Mouse (Mus musculus): ENCODE data around the gene Tnk2. TPM values are rescaled to one million over a fixed set of nuclear protein-coding genes. Genes with fewer than 3 reads are reported as not detected.

Gene Tnk2
- polyA plus RNA-seq (2015; fragmentation: Nextera tagmentation; extraction: Ambion mirVana) = 18.0 and 19.1 TPM in 2 replicates

DNA sequence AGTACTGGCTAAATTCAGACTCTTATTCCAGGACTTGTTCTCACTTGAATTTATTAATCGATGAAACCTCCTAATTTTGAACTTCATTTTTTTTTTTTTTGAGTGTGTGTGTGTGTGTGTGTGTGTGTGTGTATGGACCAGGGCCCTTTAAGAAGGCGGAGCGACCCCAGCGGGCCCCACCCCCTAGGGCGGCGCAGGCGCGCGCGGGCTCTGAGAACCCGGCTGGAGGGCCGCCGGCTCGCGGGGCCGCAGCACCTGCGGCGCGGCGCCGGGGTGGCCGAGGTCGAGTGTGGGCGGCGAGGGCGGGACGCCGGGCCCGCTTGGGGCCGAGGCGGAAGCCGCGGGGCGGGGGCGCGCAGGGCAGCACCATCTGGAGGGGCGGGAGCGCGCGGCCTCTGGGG lies at the start of gene Tnk2:
Gene Tnk2 (plus strand): TSS at position 214 of the 401 bp plus-strand sequence.
- WGBS = under 1% methylated on average over 21 of the region's 40 CpGs
- Histone ChIP-seq H3K27ac (peak within 1 kb of the TSS; percentile 91), H3K4me2 (peak within 1 kb of the TSS; percentile 89), H3K36me3 (no peaks in the 10 kb centered on the region), H3K27me3 (no peaks in the 10 kb centered on the region), H3K4me1 (replicated peaks) (peaks cover 32% of the 10 kb centered on the region), H3K9me3 (no peaks in the 10 kb centered on the region), H3K4me3 (peak within 1 kb of the TSS; percentile 92), H3K9ac (peak within 1 kb of the TSS; percentile 96)
- ATAC-seq (ENCODE audit: low FRiP score) = peak; percentile 85

DNA sequence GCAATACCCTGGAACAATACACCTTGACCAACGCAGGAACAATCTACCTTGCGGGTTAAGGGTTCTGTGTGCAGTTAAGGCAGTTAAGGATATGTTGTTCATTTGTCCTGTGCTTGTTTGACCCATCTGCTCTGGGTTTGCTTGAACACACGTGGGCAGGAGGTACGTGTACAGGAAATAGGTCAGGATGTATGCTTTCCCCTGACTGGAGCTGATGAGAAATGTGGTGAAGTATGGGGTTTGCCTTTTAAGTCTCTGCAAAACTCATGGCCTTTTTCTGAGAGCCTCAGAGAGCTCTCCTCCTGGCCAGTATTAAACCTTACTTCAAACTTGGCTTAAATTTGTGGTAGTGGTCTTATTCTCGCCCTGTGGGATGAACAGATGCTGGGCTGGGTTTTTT lies 49.8 kb upstream of the Tnk2 start:
- H3K4me2 ChIP-seq = no peak overlapping the region
- no peak overlapping the region for H3K9ac ChIP-seq
- no peak overlapping the region for H3K27ac ChIP-seq
- no peaks in the 10 kb centered on the region for H3K36me3 ChIP-seq
- 84% methylated on average over 5 of the region's 5 CpGs for WGBS
- H3K9me3 ChIP-seq = no peaks in the 10 kb centered on the region
- ATAC-seq (ENCODE audit: low FRiP score) = no peak
- H3K27me3 ChIP-seq = 0 out of 2 replicates have a peak, but pooled peaks cover 3% of the 10 kb centered on the region
- H3K4me1 ChIP-seq (replicated peaks) = no peaks in the 10 kb centered on the region
- H3K4me3 ChIP-seq = no peak overlapping the region

DNA sequence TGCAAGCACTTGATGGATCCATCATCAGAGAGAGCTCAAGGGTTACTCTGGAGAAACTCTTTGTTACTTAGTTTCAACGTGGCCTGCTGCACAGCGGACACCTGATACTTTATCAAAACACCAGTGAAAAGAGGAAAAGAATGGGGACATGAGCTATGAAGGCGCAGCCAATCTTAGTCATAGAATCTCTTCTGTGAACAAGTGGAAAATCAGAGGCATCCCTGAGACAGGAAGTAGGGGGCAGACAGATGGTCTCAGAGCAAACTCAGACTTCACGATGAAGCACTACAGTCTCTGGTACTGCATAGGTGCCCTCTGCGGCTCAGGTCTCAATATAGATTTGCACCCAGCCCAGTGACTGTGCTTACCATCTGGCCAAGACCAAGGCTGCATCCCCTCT lies 49.0 kb upstream of the Tnk2 start:
- H3K9me3 ChIP-seq = no peaks in the 10 kb centered on the region
- H3K4me2 ChIP-seq = no peak overlapping the region
- no peak overlapping the region for H3K27ac ChIP-seq
- no peaks in the 10 kb centered on the region for H3K36me3 ChIP-seq
- H3K27me3 ChIP-seq = 0 out of 2 replicates have a peak, but pooled peaks cover 1% of the 10 kb centered on the region
- H3K9ac ChIP-seq = no peak overlapping the region
- ATAC-seq (ENCODE audit: low FRiP score) = no peak
- 85% methylated on average over 5 of the region's 5 CpGs for WGBS
- H3K4me3 ChIP-seq = no peak overlapping the region
- no peaks in the 10 kb centered on the region for H3K4me1 ChIP-seq (replicated peaks)

DNA sequence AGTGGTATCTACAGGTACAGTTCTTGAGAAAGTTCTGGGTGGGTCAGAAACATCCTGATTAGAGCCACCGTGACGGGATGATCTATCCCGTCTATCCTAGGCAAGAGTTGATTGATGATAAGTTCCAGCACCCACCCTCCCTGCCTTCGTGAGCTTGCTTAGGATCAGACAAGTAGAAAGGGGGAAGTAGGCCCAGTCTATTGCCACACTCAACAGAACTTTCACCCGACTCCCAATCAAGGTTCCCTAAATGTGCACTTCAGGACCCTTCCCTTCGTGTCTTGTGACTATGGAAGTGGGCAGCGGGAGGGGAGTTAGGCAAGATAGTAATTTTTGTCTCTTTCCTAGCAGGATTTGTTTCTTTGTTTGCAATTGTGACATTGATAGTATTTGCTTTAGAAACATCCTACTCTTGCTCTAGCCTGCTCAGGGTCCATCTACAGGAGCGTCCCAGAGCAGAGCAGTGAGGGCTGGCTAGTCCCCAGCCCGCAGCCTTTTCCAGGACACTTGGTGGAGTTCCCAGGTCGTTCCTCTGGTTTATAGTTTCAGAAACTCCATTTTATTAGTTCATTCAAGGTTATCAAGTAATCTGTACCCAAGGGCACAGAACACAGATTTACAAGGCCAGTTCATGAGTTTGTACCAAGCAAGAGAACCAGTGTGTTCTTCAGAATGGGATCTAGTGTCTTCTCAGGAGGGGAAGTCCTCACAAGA lies 48.4 kb upstream of the Tnk2 start:
- Histone ChIP-seq H3K9me3 (no peaks in the 10 kb centered on the region), H3K27me3 (no peaks in the 10 kb centered on the region), H3K4me2 (no peak overlapping the region), H3K9ac (no peak overlapping the region), H3K4me1 (replicated peaks) (no peaks in the 10 kb centered on the region), H3K27ac (no peak overlapping the region), H3K4me3 (no peak overlapping the region), H3K36me3 (no peaks in the 10 kb centered on the region)
- 90% methylated on average over 10 of the region's 10 CpGs for WGBS
- no peak for ATAC-seq (ENCODE audit: low FRiP score)

DNA sequence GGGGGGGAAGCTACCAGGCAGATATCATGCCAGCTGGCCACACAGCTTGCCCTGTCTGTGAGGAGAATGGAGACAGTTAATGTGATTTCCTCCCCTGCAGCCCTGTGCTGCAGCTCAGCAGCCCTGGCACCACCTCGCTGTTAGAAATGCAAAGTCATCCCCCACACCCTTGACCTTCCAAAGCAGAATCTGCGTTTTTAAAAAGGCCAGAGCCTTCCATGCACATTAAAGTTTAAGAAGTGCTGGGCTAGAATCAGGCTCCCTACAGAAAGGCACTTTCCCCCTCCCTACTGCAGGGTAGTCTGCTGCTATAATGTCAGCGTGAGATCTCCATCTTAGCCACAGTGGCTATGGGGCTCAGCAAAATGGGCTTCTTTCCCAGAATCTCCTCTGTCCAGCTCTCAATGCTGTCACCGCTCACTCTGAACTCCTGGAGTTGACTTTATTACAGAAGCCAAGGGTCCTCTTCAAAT lies 45.7 kb upstream of the Tnk2 start:
- H3K27ac ChIP-seq = no peak overlapping the region
- H3K4me1 ChIP-seq (replicated peaks) = no peaks in the 10 kb centered on the region
- no peak overlapping the region for H3K4me2 ChIP-seq
- no peak for ATAC-seq (ENCODE audit: low FRiP score)
- H3K9ac ChIP-seq = no peak overlapping the region
- H3K27me3 ChIP-seq = no peaks in the 10 kb centered on the region
- H3K9me3 ChIP-seq = no peaks in the 10 kb centered on the region
- no peak overlapping the region for H3K4me3 ChIP-seq
- no peaks in the 10 kb centered on the region for H3K36me3 ChIP-seq
- WGBS = 23% methylated on average over 4 of the region's 4 CpGs

DNA sequence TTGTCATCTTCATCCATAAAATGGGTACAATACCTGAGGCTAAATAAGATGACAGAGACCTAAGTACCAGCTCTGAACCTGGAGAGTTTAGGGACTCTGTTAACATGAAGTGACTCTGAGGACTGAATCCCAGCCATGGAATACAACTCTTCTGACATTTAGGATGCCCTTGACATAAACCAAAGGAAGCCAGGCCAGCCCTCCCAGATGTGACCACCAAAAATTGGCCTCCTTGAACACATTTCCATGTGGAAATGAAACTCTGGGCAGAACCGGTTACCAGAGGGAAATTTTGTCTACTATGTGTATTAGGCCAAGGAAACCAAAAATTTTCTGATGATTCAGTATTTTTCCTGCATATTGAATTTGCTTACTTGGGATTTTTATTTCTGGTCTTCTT lies 44.5 kb upstream of the Tnk2 start:
- no peak overlapping the region for H3K4me2 ChIP-seq
- no peaks in the 10 kb centered on the region for H3K4me1 ChIP-seq (replicated peaks)
- no peak for ATAC-seq (ENCODE audit: low FRiP score)
- H3K36me3 ChIP-seq = no peaks in the 10 kb centered on the region
- H3K27ac ChIP-seq = no peak overlapping the region
- WGBS = 97% methylated on average over 1 of the region's 1 CpGs
- H3K4me3 ChIP-seq = no peak overlapping the region
- no peaks in the 10 kb centered on the region for H3K27me3 ChIP-seq
- no peak overlapping the region for H3K9ac ChIP-seq
- no peaks in the 10 kb centered on the region for H3K9me3 ChIP-seq

DNA sequence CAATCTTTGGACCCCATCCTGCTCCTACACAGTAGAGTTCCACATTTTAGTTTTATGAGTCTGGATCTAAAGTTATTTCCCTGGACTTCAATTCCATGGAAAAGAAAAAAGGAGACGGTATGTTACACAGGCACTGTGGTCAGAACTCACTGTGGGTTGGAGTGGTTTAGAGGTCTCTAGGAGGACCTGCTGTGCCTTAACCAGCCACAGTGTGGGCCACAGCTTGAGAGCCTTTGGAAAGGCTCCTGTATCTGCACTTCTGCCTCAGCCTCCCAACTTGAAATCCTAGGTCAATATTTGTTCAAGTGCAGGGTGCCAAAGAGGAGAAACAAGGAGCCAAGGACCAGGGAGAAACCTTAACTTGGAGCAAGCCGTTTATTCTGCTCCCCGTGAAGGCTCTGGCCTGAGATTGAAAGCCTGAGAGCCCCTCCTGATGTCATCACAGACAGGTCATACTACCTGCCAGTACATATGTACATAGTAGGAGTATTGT lies 41.4 kb upstream of the Tnk2 start:
- no peaks in the 10 kb centered on the region for H3K27me3 ChIP-seq
- H3K27ac ChIP-seq = no peak overlapping the region
- H3K9ac ChIP-seq = no peak overlapping the region
- WGBS = 73% methylated on average over 3 of the region's 3 CpGs
- no peak overlapping the region for H3K4me3 ChIP-seq
- no peak for ATAC-seq (ENCODE audit: low FRiP score)
- H3K4me2 ChIP-seq = no peak overlapping the region
- H3K36me3 ChIP-seq = no peaks in the 10 kb centered on the region
- H3K4me1 ChIP-seq (replicated peaks) = no peaks in the 10 kb centered on the region
- no peaks in the 10 kb centered on the region for H3K9me3 ChIP-seq

DNA sequence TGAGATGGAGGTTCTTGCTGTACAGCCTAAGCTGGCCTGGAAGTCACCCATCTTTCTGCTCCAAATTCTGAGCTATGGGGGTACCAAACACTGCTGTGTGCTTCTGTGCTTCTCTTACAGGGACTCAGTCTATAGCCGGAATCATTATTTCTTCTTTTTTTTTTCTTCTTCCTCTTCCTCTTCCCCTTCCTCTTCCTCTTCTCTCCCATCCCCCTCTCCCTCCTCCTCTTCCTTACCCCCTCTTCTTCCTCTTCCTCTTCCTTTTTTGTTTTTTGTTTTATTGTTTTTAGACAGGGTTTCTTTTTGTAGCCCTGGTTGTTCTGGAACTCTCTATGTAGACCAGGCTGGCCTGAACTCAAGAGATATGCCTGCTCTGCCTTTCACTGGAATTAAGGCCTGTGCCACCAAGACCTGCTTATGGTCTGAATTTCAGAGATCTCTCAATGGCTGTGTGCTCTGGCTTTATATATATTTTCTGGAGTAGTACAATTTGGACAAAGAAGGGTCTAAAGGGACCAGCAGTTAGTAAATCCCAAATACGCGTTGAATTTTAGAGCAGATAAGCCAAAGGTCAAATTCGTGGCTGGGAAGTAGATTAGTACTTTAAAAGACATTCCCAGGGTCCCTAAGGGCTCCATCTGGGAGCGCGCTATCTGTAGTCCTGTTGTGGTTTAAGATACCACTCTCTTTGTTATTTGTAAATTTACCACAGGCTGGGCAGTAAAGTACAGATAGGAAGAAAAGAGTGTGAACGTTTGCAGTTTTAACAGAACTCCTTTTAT lies 35.9 kb upstream of the Tnk2 start:
- Histone ChIP-seq H3K27ac (no peak overlapping the region), H3K9ac (no peak overlapping the region), H3K36me3 (no peaks in the 10 kb centered on the region), H3K4me3 (peak overlapping the region; percentile 81), H3K27me3 (no peaks in the 10 kb centered on the region), H3K4me2 (peak overlapping the region; percentile 66), H3K9me3 (no peaks in the 10 kb centered on the region), H3K4me1 (replicated peaks) (peaks cover 15% of the 10 kb centered on the region)
- ATAC-seq (ENCODE audit: low FRiP score) = no peak
- 57% methylated on average over 7 of the region's 7 CpGs for WGBS

DNA sequence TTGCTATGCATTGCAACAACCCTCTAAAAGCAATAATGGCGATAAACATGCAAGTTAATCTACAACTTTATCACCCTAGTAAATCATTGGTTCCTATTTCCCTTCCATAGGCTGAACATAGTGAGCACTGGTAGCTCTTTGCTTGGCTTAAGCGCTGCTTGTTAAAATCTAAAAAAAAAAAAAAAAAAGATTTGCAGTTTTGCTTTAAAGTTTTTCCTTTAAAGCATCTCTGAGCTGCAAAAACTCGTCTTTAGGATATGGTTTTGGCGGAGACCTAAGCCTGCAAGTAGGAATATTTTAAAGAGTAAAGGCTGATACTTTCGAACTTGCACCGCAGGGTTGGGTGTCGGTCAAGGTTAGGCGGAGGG lies 35.3 kb upstream of the Tnk2 start:
- ATAC-seq (ENCODE audit: low FRiP score) = no peak
- Histone ChIP-seq H3K36me3 (no peaks in the 10 kb centered on the region), H3K4me2 (peak overlapping the region; percentile 66), H3K4me1 (replicated peaks) (peaks cover 15% of the 10 kb centered on the region), H3K4me3 (peak overlapping the region; percentile 81), H3K27me3 (no peaks in the 10 kb centered on the region), H3K9me3 (no peaks in the 10 kb centered on the region), H3K27ac (peak overlapping the region; percentile 96), H3K9ac (peak overlapping the region; percentile 63; the same call in 1 of the 2 replicates)
- WGBS = 11% methylated on average over 8 of the region's 8 CpGs

DNA sequence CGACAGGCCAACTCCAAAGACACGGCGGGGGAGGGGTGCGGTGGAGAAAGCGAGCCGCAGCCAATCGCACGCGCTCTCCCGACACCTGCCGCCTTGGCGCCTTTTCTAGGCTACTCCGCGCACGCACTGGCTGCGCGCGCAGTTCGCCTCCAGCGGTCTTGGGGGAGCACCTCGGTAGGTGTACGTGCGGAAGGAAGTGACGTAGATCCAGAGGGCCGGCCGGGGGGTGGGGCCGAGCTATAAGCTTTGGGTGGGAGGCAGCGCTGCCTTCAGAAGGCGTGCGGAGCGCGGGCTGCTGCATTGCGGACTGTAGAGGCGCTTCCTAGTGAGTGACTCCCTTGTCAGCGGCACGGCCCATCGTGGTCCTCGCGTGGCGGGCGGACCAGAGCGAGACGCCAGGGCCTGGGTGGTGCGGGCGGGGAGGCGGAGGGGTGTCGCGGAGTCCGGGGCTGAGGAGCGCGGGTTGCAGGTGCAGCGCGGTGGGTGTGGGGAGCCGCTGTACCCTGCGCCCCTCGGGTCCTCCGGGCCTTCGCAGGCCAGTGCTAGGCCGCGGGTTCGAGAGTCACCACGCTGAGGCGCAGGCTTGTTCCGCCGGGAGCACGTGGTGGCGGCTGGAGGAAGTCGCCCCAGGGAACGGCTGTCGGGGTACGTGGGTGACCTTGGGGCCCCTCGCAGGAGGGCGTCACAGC lies 34.8 kb upstream of the Tnk2 start, which contains the start of gene Tfrc:
Gene Tfrc (plus strand): TSS at position 209 of the 689 bp plus-strand sequence.
- peak within 1 kb of the TSS; percentile 96 for H3K27ac ChIP-seq
- peak within 1 kb of the TSS; percentile 66 for H3K4me2 ChIP-seq
- peak within 1 kb of the TSS; percentile 87 for H3K9ac ChIP-seq
- peaks cover 15% of the 10 kb centered on the region for H3K4me1 ChIP-seq (replicated peaks)
- H3K9me3 ChIP-seq = no peaks in the 10 kb centered on the region
- peak; percentile 98 for ATAC-seq (ENCODE audit: low FRiP score)
- no peaks in the 10 kb centered on the region for H3K27me3 ChIP-seq
- no peaks in the 10 kb centered on the region for H3K36me3 ChIP-seq
- 1% methylated on average over 70 of the region's 73 CpGs for WGBS
- H3K4me3 ChIP-seq = peak within 1 kb of the TSS; percentile 81

DNA sequence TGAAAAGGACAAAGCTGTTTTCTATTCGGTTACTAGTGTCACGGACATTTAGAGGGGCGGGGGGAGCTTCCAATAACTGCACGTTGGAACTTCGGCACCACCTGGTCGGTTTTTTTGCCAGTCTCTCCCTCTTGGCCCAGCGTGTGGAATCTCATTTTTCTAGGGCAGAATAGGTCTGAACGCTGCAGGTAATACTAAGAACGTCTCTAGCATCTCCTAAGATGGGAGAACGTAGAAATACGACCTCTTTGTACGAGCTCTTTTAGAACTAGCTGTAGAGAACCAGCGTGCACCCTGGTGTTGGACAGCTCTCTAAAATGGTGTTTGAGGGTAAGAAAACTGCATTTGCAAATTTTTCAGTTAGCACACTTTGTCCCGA lies 34.3 kb upstream of the Tnk2 start:
- H3K27me3 ChIP-seq = no peaks in the 10 kb centered on the region
- peak overlapping the region; percentile 81 for H3K4me3 ChIP-seq
- H3K9me3 ChIP-seq = no peaks in the 10 kb centered on the region
- no peak; the same call in none of the 2 replicates for ATAC-seq (ENCODE audit: low FRiP score)
- WGBS = 2% methylated on average over 14 of the region's 14 CpGs
- H3K4me2 ChIP-seq = peak overlapping the region; percentile 66
- peak overlapping the region; percentile 96 for H3K27ac ChIP-seq
- H3K36me3 ChIP-seq = peaks cover under 1% of the 10 kb centered on the region
- H3K4me1 ChIP-seq (replicated peaks) = peaks cover 15% of the 10 kb centered on the region
- H3K9ac ChIP-seq = peak overlapping the region; percentile 87
